Mouse (Mus musculus): ENCODE measurements around the gene Smim7.

- TF ChIP-seq CTCF (IDR thresholded peaks at IDR 0.05; ENCODE audit: low read depth): no peak
- TF ChIP-seq EP300 (optimal IDR thresholded peaks at IDR 0.05): no peak
Measured at GRCm38 (mm10) chr8:72577941-72578340, 7.1 kb upstream of the Smim7 start.
